Mouse (Mus musculus) forebrain, embryonic 13.5 days (tissue): ENCODE results near the gene Gm10972. TPM values are rescaled to one million over a fixed set of nuclear protein-coding genes. Genes with fewer than 3 reads are reported as not detected.
"Not testable (repeated sequence)": the region's sequence is repeated elsewhere in the genome, so short reads cannot be mapped to it uniquely, and the experiment has no call there.

Experiments used
- ATAC-seq: fragments of 200-750 bp; cut with Nextera tagmentation; 2 replicates; pipeline ENCODE4 v1.8.0; 2017
- H3K27ac ChIP-seq: fragments of 300-500 bp; sonication (generic); 2 replicates; pipeline ENCODE4 v1.5.1; 2015; ENCODE audit warnings: inconsistent platforms, mild to moderate bottlenecking, moderate library complexity
- H3K27me3 ChIP-seq: fragments of 300-500 bp; sonication (generic); 2 replicates; pipeline ENCODE4 v1.6.1; 2015; ENCODE audit warnings: mild to moderate bottlenecking, inconsistent platforms
- H3K36me3 ChIP-seq: fragments of 300-500 bp; sonication (generic); 2 replicates; pipeline ENCODE4 v1.6.1; 2015; ENCODE audit warnings: mild to moderate bottlenecking, inconsistent platforms; ENCODE audit not compliant: poor library complexity, severe bottlenecking
- H3K4me1 ChIP-seq: fragments of 300-500 bp; sonication (generic); 2 replicates; pipeline ENCODE4 v1.6.1; 2015; ENCODE audit warnings: inconsistent platforms
- H3K4me2 ChIP-seq: fragments of 300-500 bp; sonication (generic); 2 replicates; pipeline ENCODE4 v1.6.1; 2015; ENCODE audit warnings: inconsistent platforms, mild to moderate bottlenecking, moderate library complexity
- H3K4me3 ChIP-seq: fragments of 300-500 bp; sonication (generic); 2 replicates; pipeline ENCODE4 v1.5.1; 2015; ENCODE audit warnings: mild to moderate bottlenecking, inconsistent platforms
- H3K9ac ChIP-seq: fragments of 300-500 bp; sonication (generic); 2 replicates; pipeline ENCODE4 v1.6.1; 2015; ENCODE audit warnings: mild to moderate bottlenecking, inconsistent platforms
- H3K9me3 ChIP-seq: fragments of 300-500 bp; sonication (generic); replicated peaks from 2 replicates; pipeline ENCODE4 v1.6.1; 2016; ENCODE audit warnings: inconsistent platforms
- WGBS: fragments of 180-500 bp; shearing (Covaris S2); methylation state at CpG from one replicate; pipeline ENCODE4 v1.1.7; 2015; 5-methylcytosine and 5-hydroxymethylcytosine counted together
- polyA plus RNA-seq: library from polyadenylated mRNA; unstranded; fragments of >200 nt; fragmentation: Nextera tagmentation; extraction: Ambion mirVana; gene quantifications from 2 replicates; pipeline ENCODE4 v1.2.1, GENCODE M21; 2015

Gene Gm10972
- polyA plus RNA-seq, result not detected in 2 replicates

DNA sequence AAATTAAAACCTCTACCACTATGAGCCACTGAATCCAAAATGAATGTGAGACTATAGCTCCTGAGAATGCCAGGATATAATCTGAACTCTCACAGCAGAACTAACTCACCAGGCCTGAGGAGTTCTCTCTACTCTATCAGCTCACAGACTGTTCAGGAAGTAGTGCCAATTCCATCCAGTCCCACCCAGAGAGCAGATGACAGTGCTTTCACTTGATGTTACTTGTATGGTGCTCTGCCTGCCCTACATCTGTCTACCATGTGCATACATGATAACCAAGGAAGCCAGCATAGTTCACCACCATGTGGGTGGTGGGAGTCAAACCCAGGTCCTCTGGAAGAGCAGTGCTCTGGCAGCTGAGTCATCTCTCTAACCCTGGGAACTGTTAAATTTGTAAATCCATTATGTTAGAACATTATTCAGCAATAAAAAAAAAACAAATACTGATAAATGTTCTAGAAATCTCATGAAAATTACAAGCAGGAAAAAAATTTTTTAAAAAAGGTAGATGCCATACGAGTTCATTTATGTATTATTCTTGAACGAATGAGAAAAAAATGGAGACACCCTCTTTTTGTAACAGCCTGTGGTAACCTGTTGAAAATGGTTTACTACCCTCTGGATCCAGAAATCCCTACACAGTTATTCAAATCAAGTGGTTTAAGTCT is at the start of gene Gm10972:
TSS of gene Gm10972 (plus strand) at position 618 of the 668 bp plus-strand sequence.
- not testable (repeated sequence) for H3K27me3 ChIP-seq, H3K9me3 ChIP-seq, H3K36me3 ChIP-seq, ATAC-seq, H3K27ac ChIP-seq, H3K4me1 ChIP-seq, H3K4me3 ChIP-seq, H3K4me2 ChIP-seq, H3K9ac ChIP-seq
- 78% methylated on average over 2 of the region's 2 CpGs for WGBS

DNA sequence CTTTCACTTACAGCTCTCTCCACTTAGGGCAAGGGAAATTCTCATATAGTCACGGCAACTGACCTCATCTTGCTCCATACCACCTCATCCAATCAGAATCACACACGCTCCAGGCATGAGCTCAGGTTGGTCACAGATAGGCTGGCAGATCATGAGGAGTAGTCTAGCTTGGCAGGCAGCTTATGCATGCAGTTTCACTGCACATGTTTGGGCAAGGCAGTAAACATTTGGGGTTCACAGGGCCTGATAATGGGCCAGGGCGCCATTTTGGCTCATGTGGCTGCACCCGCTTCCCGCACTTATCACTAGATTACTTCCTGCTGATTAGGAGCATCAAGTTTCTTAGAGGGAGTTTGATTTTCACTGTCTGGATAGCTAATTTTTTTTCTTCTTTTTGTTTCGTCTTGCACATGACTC is 47.0 kb upstream of the Gm10972 start:
- Histone ChIP-seq H3K27me3 (no peaks in the 10 kb centered on the region), H3K4me3 (no peak overlapping the region), H3K36me3 (no peaks in the 10 kb centered on the region), H3K4me1 (no peaks in the 10 kb centered on the region), H3K27ac (no peak overlapping the region), H3K4me2 (no peak overlapping the region), H3K9me3 (peaks cover 5% of the 10 kb centered on the region), H3K9ac (no peak overlapping the region)
- ATAC-seq, result no peak
- 90% methylated on average over 6 of the region's 6 CpGs for WGBS

DNA sequence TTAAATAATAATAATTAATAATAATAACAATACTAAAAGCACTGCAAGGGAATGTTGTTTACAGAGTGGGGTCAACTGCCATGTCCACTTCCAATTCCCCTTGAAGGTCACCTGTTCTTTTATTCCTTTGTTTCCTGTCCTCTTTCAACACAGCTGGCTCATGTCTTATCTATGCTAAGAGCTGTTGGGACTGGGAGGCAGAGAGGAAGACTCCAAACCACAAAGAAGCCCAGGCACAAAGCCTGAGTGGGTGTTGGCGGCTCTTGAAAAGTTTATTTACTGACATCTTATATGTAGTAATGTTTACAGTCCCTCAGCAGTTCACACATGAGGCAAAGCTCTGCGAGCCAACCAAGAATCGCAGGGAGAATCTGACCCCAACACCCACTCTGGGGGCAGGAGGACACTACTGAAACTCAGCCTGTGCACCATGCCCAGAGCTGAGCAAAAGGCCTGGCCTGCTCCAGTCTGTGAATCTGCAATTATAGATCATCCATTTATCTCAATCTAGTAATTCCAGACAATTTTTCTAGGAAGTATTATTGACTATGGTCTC is 45.6 kb upstream of the Gm10972 start:
- no peaks in the 10 kb centered on the region for H3K36me3 ChIP-seq
- H3K4me3 ChIP-seq, result no peak overlapping the region
- H3K27ac ChIP-seq, result no peak overlapping the region
- no peaks in the 10 kb centered on the region for H3K27me3 ChIP-seq
- no peak overlapping the region for H3K4me2 ChIP-seq
- no peaks in the 10 kb centered on the region for H3K4me1 ChIP-seq
- H3K9ac ChIP-seq, result no peak overlapping the region
- no peak for ATAC-seq
- WGBS, result 83% methylated on average over 3 of the region's 3 CpGs
- peaks cover 5% of the 10 kb centered on the region for H3K9me3 ChIP-seq

DNA sequence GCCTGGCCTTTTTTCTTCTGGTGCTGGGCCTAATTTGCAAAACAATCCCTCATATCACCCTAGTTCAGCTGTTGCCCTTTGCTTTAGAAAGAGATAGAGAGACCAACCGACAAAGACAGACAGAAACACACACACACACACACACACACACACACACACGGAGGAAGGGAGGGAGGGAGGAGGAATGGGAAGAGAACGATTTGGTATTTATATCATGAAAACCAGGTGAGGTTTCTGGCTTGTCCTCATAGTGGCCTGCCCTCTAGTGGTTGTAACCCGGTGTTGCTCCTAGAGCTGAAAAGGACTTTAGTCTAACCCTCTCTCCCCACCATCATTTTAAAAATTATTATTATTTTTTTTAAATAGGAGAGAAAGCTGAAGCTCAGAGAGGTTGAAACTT is 41.0 kb upstream of the Gm10972 start:
- Histone ChIP-seq H3K36me3 (no peaks in the 10 kb centered on the region), H3K9ac (no peak overlapping the region), H3K4me2 (no peak overlapping the region), H3K27me3 (no peaks in the 10 kb centered on the region), H3K27ac (no peak overlapping the region), H3K4me1 (no peaks in the 10 kb centered on the region), H3K9me3 (no peaks in the 10 kb centered on the region), H3K4me3 (no peak overlapping the region)
- 0% methylated on average over 4 of the region's 4 CpGs for WGBS
- peak; percentile 21; the same call in 1 of the 2 replicates for ATAC-seq

DNA sequence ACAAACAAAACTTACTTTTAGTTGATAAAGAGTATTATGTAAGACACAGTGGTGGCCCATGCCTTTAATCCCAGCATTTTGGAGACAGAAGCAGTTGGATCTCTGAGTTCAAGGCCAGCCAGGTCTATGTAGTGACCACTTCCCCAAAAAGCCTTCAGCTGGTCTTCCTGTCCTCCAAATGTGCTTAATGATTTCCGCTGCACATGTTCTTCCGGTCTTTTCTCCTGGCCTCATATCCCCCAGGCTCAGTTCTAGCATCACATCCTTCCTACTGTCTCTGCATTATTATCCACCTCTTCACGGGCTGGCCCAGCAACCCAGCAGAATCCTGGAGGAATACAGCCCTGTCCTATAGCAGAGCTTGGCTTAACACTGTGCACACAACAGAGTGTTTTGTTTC is 33.3 kb upstream of the Gm10972 start:
- Histone ChIP-seq H3K4me1 (no peaks in the 10 kb centered on the region), H3K9me3 (no peaks in the 10 kb centered on the region), H3K36me3 (no peaks in the 10 kb centered on the region), H3K27ac (no peak overlapping the region), H3K4me3 (no peak overlapping the region), H3K4me2 (no peak overlapping the region), H3K27me3 (no peaks in the 10 kb centered on the region), H3K9ac (no peak overlapping the region)
- no peak for ATAC-seq
- 91% methylated on average over 3 of the region's 3 CpGs for WGBS

DNA sequence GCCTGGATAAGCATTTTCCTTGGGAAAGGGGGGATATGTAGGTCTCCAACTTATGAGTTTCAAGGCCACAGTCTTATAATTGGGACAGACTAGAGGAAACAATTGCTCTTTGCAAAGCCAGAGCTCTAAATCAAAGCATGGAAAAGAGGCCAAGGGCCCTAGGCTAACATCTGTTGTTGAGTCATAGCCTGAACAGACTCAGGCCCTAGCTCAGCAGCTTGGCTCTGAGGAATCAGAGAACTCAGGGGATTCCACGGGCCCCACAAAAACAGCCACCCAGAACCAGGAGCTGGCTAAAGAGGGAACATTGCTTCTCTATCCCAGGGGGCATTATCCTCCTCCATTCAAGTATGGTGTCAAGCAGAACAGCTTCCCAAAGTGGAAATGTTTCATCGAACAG is 32.3 kb upstream of the Gm10972 start:
- Histone ChIP-seq H3K9ac (no peak overlapping the region), H3K4me3 (no peak overlapping the region)
- WGBS, result 84% methylated on average over 2 of the region's 2 CpGs

DNA sequence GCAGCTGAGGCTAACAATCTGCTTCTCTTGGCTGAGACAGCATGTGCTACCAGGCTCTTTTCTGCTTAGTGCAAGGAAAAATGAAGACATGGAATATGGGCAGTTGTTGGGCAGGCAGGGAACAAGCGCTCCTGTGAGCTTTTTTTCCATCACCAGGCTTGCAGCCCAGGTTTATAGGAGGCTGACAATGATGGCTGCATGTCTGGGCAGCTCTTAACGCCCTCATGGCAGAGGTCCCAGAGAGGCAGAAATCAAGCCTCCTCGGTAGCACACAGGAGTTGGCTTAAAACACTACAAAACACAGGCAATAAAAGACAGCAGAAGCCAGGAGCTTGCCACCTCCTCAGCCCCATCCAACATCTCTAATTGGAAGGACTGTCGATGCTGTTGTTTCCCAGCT is 31.6 kb upstream of the Gm10972 start:
- Histone ChIP-seq H3K27ac (no peak overlapping the region), H3K27me3 (no peaks in the 10 kb centered on the region), H3K4me2 (no peak overlapping the region), H3K36me3 (no peaks in the 10 kb centered on the region), H3K4me3 (no peak overlapping the region), H3K9ac (no peak overlapping the region), H3K4me1 (no peaks in the 10 kb centered on the region), H3K9me3 (no peaks in the 10 kb centered on the region)
- ATAC-seq, result 0 out of 2 replicates have a peak, but pooled peaks have one; percentile 13
- 58% methylated on average over 4 of the region's 4 CpGs for WGBS

More for the DNA sequence above, 32.3 kb upstream of the Gm10972 start:
- no peak for ATAC-seq
- Histone ChIP-seq H3K27ac (no peak overlapping the region), H3K36me3 (no peaks in the 10 kb centered on the region), H3K9me3 (no peaks in the 10 kb centered on the region), H3K4me2 (no peak overlapping the region), H3K27me3 (no peaks in the 10 kb centered on the region), H3K4me1 (no peaks in the 10 kb centered on the region)

DNA sequence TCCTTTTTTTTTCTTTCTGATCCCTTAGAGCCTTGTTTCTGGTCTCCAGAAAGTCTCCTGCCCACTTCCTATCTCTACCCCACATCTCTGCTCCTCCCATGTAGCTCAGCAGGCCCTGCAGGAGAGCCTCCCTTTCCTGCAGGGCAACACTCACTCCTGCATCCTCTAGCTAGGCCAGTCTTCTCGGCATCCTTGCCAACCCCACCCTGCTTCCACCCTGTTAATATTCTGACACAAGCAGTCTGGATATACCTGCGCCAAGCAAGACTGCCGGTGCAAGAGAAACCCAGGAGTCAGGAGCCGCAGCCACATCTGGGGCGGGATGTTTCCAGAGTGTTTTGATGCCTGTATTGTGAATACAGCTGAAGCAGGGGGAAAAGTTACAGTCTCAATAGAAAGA is 31.1 kb upstream of the Gm10972 start:
- WGBS, result 81% methylated on average over 5 of the region's 5 CpGs
- H3K27me3 ChIP-seq, result no peaks in the 10 kb centered on the region
- no peaks in the 10 kb centered on the region for H3K9me3 ChIP-seq
- no peak overlapping the region for H3K9ac ChIP-seq
- no peaks in the 10 kb centered on the region for H3K4me1 ChIP-seq
- H3K36me3 ChIP-seq, result no peaks in the 10 kb centered on the region
- H3K4me2 ChIP-seq, result no peak overlapping the region
- no peak for ATAC-seq
- no peak overlapping the region for H3K27ac ChIP-seq
- no peak overlapping the region for H3K4me3 ChIP-seq

DNA sequence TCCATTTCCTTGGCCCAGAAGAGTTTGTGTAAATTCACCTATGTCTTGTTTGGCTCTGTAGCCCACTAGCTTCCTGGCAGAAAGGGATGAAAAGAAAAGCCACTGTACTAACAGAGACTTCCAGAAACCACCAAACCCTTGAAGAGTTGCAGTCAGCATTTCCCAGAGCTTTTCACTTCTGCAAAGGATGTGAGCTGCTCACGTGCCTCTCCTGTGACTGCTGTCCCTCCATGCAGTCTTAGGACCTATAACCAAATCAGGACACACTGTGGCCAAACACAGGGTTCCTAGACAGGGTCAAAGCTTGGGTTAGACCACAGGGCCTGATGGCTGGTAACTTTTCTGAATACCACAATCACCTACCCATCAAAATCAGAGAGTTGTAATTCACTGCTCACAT is 30.6 kb upstream of the Gm10972 start:
- Histone ChIP-seq H3K4me2 (no peak overlapping the region), H3K27me3 (no peaks in the 10 kb centered on the region), H3K36me3 (no peaks in the 10 kb centered on the region), H3K9me3 (no peaks in the 10 kb centered on the region), H3K4me1 (no peaks in the 10 kb centered on the region), H3K4me3 (no peak overlapping the region), H3K27ac (no peak overlapping the region), H3K9ac (no peak overlapping the region)
- ATAC-seq, result no peak
- 87% methylated on average over 1 of the region's 1 CpGs for WGBS

DNA sequence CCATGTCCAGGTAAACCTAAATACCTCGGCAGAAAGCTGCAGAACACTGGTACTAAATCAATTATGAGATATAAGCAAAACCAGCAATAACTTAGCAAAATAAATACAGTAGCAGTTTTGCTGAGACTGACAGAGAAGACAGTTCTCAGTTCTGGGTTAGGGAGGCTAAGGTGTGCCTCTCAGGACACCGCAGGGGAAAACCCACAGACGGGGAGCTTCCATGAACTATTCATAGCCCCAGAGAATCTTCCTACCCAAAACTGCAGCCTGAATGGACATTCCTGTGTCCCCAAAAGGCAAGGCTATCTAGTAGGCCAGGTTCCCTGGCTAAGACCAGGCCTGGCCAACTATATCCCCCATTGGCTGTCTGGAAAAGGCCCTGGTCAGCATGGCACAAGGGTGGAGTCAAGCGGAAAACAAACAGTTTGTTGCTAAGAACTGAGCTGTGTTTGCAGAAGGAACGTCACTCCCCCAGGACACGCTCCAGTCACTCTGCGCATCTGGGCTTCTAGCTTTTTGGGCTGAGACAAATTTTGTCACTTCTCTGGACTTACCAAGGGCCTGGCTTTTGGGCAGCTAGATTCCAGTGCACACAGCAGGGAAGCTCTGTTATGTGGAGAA is 29.5 kb upstream of the Gm10972 start:
- 62% methylated on average over 7 of the region's 7 CpGs for WGBS
- no peaks in the 10 kb centered on the region for H3K4me1 ChIP-seq

DNA sequence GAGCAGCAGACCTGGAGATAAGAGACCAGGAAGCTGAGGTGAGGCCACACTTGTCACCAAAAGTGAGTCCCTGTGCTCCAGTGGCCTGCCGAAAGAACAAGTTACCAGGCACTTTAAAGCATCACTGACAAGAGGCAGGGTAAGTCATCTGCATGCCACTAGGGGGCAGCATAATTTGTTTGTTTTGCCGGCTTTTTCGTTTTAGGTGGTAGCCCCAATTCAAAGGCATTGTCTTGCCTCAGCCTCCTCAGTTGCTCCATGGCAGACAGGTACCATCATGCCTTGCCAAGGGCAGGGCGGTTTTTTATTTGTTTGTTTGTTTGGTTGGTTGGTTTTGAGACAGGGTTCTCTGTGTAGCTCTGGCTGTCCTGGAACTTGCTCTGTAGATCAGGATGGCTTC is 26.2 kb upstream of the Gm10972 start:
- Histone ChIP-seq H3K9ac (no peak overlapping the region), H3K27ac (no peak overlapping the region), H3K4me2 (no peak overlapping the region), H3K4me1 (no peaks in the 10 kb centered on the region), H3K4me3 (no peak overlapping the region), H3K27me3 (no peaks in the 10 kb centered on the region), H3K36me3 (no peaks in the 10 kb centered on the region), H3K9me3 (no peaks in the 10 kb centered on the region)
- no peak for ATAC-seq
- WGBS, result 66% methylated on average over 4 of the region's 4 CpGs

More for the DNA sequence above, 29.5 kb upstream of the Gm10972 start:
- no peaks in the 10 kb centered on the region for H3K27me3 ChIP-seq
- H3K9ac ChIP-seq, result no peak overlapping the region
- H3K4me3 ChIP-seq, result no peak overlapping the region
- no peak overlapping the region for H3K27ac ChIP-seq
- H3K9me3 ChIP-seq, result no peaks in the 10 kb centered on the region
- ATAC-seq, result no peak
- no peaks in the 10 kb centered on the region for H3K36me3 ChIP-seq
- no peak overlapping the region for H3K4me2 ChIP-seq

DNA sequence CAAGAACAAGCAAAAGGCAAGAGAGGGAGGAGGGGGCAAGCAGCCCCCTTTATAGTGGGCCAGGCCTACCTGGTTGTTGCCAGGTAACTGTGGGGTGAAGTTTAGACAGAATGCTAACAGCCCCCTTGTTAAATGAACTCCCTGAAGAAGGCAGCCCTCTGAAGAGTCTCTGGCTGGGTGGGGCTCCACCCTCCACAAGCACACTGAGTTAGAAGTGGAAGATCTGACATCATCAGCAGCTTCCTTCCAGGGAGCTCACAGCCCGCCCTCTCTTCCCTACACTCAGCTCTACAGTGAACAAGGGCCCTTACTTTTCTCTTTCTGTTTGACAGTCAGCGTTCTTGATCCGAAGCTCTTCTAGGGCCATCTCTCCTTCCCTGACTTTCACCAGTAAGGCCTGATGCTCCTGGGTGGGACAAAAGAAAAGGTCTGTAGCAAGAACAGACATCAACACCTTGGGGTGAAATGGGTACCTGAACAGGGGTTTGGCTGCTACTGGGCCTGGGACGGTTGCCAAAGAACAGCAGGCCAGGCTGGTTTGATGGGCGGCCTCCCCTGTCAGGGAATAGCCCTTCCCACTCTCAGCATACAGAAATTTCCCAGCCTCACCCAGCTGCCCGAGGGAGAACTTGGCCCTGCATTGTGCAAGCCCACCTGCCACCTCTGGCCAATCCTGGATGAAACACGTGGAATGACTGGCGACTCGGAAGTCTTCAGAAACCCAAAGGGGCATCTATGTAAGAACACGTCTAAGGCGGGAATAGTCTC is 21.0 kb upstream of the Gm10972 start:
- H3K4me3 ChIP-seq, result no peak overlapping the region
- no peak for ATAC-seq
- H3K9ac ChIP-seq, result no peak overlapping the region
- H3K27me3 ChIP-seq, result no peaks in the 10 kb centered on the region
- no peak overlapping the region for H3K27ac ChIP-seq
- no peaks in the 10 kb centered on the region for H3K9me3 ChIP-seq
- WGBS, result 82% methylated on average over 11 of the region's 11 CpGs
- H3K4me2 ChIP-seq, result no peak overlapping the region
- no peaks in the 10 kb centered on the region for H3K4me1 ChIP-seq
- no peaks in the 10 kb centered on the region for H3K36me3 ChIP-seq
